Mouse (Mus musculus) myocyte (in vitro differentiated cells): ENCODE measurements at regions not wholly inside any gene's neighbourhood (a gene's known extent, or its start where the extent isn't known, plus 50 kb on each side); places are given as distances from the start of the nearest gene placed in this dataset.

Source experiments
- H3K27me3 ChIP-seq: one replicate; pipeline ENCODE4 v1.6.1; 2011; ENCODE audit not compliant: control insufficient read depth, insufficient read depth, insufficient read length
- H3K36me3 ChIP-seq: one replicate; pipeline ENCODE4 v1.6.1; 2011; ENCODE audit not compliant: control insufficient read depth, insufficient read depth
- H3K4me2 ChIP-seq: one replicate; pipeline ENCODE4 v1.6.1; 2011; ENCODE audit warnings: low read depth, control low read depth
- H3K4me3 ChIP-seq: one replicate; pipeline ENCODE4 v1.5.1; 2011; ENCODE audit warnings: mild to moderate bottlenecking, control low read depth, moderate library complexity
- H3K79me2 ChIP-seq: one replicate; pipeline ENCODE4 v1.6.1; 2011; ENCODE audit not compliant: control insufficient read depth, insufficient read depth
- H3ac ChIP-seq: one replicate; pipeline ENCODE4 v1.6.1; 2011; ENCODE audit not compliant: control insufficient read depth, insufficient read length
- CEBPB ChIP-seq: IDR thresholded peaks from 2 replicates; pipeline ENCODE4 v1.6.1; 2011; ENCODE audit warnings: mild to moderate bottlenecking, moderate library complexity; ENCODE audit not compliant: poor library complexity, insufficient read depth, severe bottlenecking
- E2F4 ChIP-seq: IDR thresholded peaks from one replicate; pipeline ENCODE4 v1.6.1; 2011; ENCODE audit warnings: mild to moderate bottlenecking, control low read depth, moderate library complexity; ENCODE audit not compliant: insufficient read depth
- MAX ChIP-seq: IDR thresholded peaks from one replicate; pipeline ENCODE4 v1.6.1; 2011; ENCODE audit warnings: low read depth, mild to moderate bottlenecking, control low read depth
- MYOD1 ChIP-seq, 3 experiments: IDR thresholded peaks; one replicate each; pipeline ENCODE4 v1.6.1; 2011; ENCODE audit warnings: control low read depth in 2 of 3, low read depth in 2 of 3, mild to moderate bottlenecking in 2 of 3, moderate library complexity in 1 of 3; ENCODE audit not compliant: insufficient read length in 2 of 3, control insufficient read depth in 1 of 3
- MYOG ChIP-seq, 3 experiments: IDR thresholded peaks; one replicate each; pipeline ENCODE4 v1.6.1; 2011; ENCODE audit warnings: control low read depth in 2 of 3, low read depth in 2 of 3, mild to moderate bottlenecking in 2 of 3; ENCODE audit not compliant: insufficient read length in 2 of 3, control insufficient read depth in 1 of 3, insufficient read depth in 1 of 3
- POLR2A ChIP-seq: IDR thresholded peaks from one replicate; pipeline ENCODE4 v1.6.1; 2011; ENCODE audit warnings: low read depth, mild to moderate bottlenecking, control low read depth, moderate library complexity; ENCODE audit not compliant: insufficient read length
- POLR2AphosphoS2 ChIP-seq: IDR thresholded peaks from one replicate; pipeline ENCODE4 v1.6.1; 2011; ENCODE audit warnings: low read depth, control low read depth; ENCODE audit not compliant: insufficient read length
- REST ChIP-seq: IDR thresholded peaks from one replicate; pipeline ENCODE4 v1.6.1; 2011; ENCODE audit warnings: mild to moderate bottlenecking, control low read depth, moderate library complexity; ENCODE audit not compliant: insufficient read depth, insufficient read length
- SRF ChIP-seq: IDR thresholded peaks from one replicate; pipeline ENCODE4 v1.6.1; 2011; ENCODE audit warnings: low read depth; ENCODE audit not compliant: control insufficient read depth, insufficient read length
- TCF12 ChIP-seq: IDR thresholded peaks from one replicate; pipeline ENCODE4 v1.6.1; 2011; ENCODE audit warnings: mild to moderate bottlenecking, control low read depth; ENCODE audit not compliant: poor library complexity, insufficient read depth, severe bottlenecking
- TCF3 ChIP-seq: IDR thresholded peaks from one replicate; pipeline ENCODE4 v1.6.1; 2011; ENCODE audit warnings: low read depth, control low read depth; ENCODE audit not compliant: insufficient read length
- USF1 ChIP-seq: IDR thresholded peaks from one replicate; pipeline ENCODE4 v1.6.1; 2011; ENCODE audit warnings: low read depth, mild to moderate bottlenecking, control low read depth, moderate library complexity

DNA sequence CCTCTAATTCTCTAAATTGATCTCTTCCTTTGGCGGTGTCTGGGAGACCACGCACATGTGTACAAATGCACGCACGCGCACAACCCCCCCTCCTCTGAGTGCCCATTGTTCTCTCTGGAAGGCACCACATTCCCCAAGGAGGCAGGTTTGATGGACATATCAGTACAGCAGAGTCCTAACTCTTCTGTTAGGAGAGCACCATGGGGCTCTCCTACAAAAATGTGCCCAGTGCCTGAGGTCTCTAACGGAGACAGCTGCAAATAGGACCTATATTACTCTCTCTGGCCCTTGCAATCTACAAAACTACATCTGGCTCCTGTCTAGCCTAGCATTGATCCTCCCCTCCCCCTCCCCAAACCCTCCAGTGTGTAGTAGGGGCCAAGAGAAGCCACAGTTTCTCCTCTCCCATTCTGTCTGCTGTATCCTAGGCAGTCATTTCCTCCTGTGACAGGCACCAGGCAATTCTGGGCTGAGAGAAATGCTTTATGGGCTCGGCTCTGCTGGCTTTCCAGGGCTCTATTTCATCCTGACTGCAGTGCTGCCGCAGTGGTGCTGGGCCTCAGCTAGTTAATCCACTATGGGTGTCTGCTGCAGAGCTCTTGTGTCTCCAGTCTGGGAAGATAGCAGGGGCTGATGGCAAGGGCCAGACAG lies 340.6 kb downstream of the Rps24 start:
- Histone ChIP-seq H3K36me3 (no peaks in the 10 kb centered on the region), H3K79me2 (no peaks in the 10 kb centered on the region), H3K4me2 (no peak overlapping the region), H3K4me3 (no peak overlapping the region), H3K27me3 (peaks cover 23% of the 10 kb centered on the region), H3ac (no peak overlapping the region)
- TF ChIP-seq SRF (no peak), MAX (no peak), REST (no peak), POLR2A (no peak), MYOD1 (IDR thresholded peaks at IDR 0.05; ENCODE audit: control insufficient read depth in 1 of 3, insufficient read length in 2 of 3, low read depth in 2 of 3) (no peak), E2F4 (no peak), POLR2AphosphoS2 (no peak), CEBPB (no peak), MYOG (IDR thresholded peaks at IDR 0.05; ENCODE audit: control insufficient read depth in 1 of 3, insufficient read depth in 1 of 3, insufficient read length in 2 of 3, low read depth in 2 of 3) (no peak), TCF3 (no peak), USF1 (no peak), TCF12 (no peak)

DNA sequence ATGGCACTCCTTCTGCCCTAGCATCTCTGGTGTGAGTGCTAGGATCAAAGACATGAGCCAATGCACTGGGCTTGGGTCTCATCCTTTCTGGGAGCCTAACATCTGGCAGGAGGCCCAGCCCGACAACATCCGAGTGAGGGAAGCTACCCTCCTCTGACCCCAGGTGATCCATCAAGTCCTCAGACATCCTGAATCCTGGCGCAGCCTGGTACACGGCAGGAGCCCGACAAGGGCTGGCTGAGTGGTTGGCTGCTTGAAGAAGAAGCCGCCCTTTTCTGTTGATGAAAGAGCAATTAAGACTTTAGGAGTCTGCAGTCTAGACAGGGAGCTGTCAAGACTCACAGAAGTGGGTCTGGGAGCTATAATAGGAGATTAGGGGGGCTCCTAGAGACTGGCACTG lies 342.1 kb downstream of the Rps24 start:
- H3K36me3 ChIP-seq = no peaks in the 10 kb centered on the region
- no peak overlapping the region for H3ac ChIP-seq
- no peak overlapping the region for H3K4me2 ChIP-seq
- no peaks in the 10 kb centered on the region for H3K79me2 ChIP-seq
- no peak for TF ChIP-seq USF1
- no peak for TF ChIP-seq TCF3
- TF ChIP-seq SRF = no peak
- TF ChIP-seq TCF12 = no peak
- TF ChIP-seq MYOG (IDR thresholded peaks at IDR 0.05; ENCODE audit: control insufficient read depth in 1 of 3, insufficient read depth in 1 of 3, insufficient read length in 2 of 3, low read depth in 2 of 3) = no peak
- TF ChIP-seq POLR2A = no peak
- no peak for TF ChIP-seq CEBPB
- TF ChIP-seq MYOD1 (IDR thresholded peaks at IDR 0.05; ENCODE audit: control insufficient read depth in 1 of 3, insufficient read length in 2 of 3, low read depth in 2 of 3) = no peak
- no peak for TF ChIP-seq MAX
- no peak for TF ChIP-seq E2F4
- TF ChIP-seq POLR2AphosphoS2 = no peak
- no peak overlapping the region for H3K4me3 ChIP-seq
- peaks cover 15% of the 10 kb centered on the region for H3K27me3 ChIP-seq

DNA sequence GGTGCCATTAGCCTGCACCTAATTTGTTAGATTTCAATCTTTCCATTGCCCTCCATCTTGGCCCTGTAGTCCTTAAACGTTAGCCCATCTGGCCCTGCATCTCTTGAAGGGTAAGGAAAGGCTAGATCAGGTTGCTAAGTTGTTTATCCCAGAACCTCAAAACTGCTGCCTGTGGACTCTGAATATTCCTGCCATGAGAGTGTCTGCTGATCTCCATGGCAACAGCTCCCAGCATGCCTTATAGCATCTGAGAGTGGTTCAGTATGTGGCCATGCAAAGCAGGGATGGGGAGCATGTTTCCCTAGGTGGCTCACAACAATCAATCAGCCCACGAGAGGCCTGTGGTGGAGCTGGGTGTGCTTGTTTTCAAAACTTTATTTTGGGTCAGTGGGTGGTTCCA lies 346.3 kb downstream of the Rps24 start:
- Histone ChIP-seq H3K4me2 (no peak overlapping the region), H3K79me2 (no peaks in the 10 kb centered on the region), H3K4me3 (no peak overlapping the region), H3ac (no peak overlapping the region), H3K27me3 (peaks cover 5% of the 10 kb centered on the region), H3K36me3 (no peaks in the 10 kb centered on the region)
- TF ChIP-seq E2F4 = no peak
- no peak for TF ChIP-seq POLR2AphosphoS2
- no peak for TF ChIP-seq TCF12
- no peak for TF ChIP-seq POLR2A
- TF ChIP-seq REST = no peak
- no peak for TF ChIP-seq TCF3
- TF ChIP-seq SRF = no peak
- TF ChIP-seq USF1 = no peak
- no peak for TF ChIP-seq MAX
- no peak for TF ChIP-seq MYOD1 (IDR thresholded peaks at IDR 0.05; ENCODE audit: control insufficient read depth in 1 of 3, insufficient read length in 2 of 3, low read depth in 2 of 3)
- TF ChIP-seq MYOG (IDR thresholded peaks at IDR 0.05; ENCODE audit: control insufficient read depth in 1 of 3, insufficient read depth in 1 of 3, insufficient read length in 2 of 3, low read depth in 2 of 3) = no peak
- TF ChIP-seq CEBPB = no peak

DNA sequence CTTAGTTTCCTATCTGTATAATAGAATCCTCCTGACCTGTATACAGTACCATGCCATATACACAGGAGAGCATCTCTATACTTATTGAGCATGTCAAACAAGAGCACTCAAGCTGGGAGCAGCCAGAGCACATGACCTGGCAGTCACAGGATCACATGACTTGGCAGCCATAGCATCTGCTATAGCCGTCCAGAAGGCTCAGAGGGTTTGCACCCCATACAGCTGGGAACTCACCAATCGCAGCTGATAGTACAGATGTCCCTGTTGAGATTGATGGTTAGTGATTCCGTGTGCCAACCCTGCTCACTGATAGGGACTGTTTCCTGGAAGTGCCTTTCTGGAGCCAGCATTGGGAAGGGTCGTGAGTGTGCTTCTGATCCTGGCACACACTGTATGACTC lies 351.3 kb downstream of the Rps24 start:
- no peaks in the 10 kb centered on the region for H3K79me2 ChIP-seq
- no peak overlapping the region for H3K4me3 ChIP-seq
- no peaks in the 10 kb centered on the region for H3K36me3 ChIP-seq
- H3K27me3 ChIP-seq = no peaks in the 10 kb centered on the region
- TF ChIP-seq POLR2AphosphoS2 (no peak), SRF (no peak), MAX (no peak), MYOD1 (IDR thresholded peaks at IDR 0.05; ENCODE audit: control insufficient read depth in 1 of 3, insufficient read length in 2 of 3, low read depth in 2 of 3) (no peak), TCF3 (no peak), MYOG (IDR thresholded peaks at IDR 0.05; ENCODE audit: control insufficient read depth in 1 of 3, insufficient read depth in 1 of 3, insufficient read length in 2 of 3, low read depth in 2 of 3) (no peak), REST (no peak), CEBPB (no peak), USF1 (no peak), E2F4 (no peak)
- no peak overlapping the region for H3ac ChIP-seq
- H3K4me2 ChIP-seq = no peak overlapping the region
